Mouse (Mus musculus) lung, postnatal 0 days (tissue): ENCODE data around the gene Asf1a.

Source experiments
- CTCF ChIP-seq: IDR thresholded peaks from 2 replicates; pipeline ENCODE4 v1.5.1; 2016; ENCODE audit warnings: antibody characterized with exemption, mild to moderate bottlenecking
- EP300 ChIP-seq: IDR thresholded peaks from 2 replicates; pipeline ENCODE4 v1.6.1; 2016; ENCODE audit warnings: antibody characterized with exemption, mild to moderate bottlenecking, control low read depth

DNA sequence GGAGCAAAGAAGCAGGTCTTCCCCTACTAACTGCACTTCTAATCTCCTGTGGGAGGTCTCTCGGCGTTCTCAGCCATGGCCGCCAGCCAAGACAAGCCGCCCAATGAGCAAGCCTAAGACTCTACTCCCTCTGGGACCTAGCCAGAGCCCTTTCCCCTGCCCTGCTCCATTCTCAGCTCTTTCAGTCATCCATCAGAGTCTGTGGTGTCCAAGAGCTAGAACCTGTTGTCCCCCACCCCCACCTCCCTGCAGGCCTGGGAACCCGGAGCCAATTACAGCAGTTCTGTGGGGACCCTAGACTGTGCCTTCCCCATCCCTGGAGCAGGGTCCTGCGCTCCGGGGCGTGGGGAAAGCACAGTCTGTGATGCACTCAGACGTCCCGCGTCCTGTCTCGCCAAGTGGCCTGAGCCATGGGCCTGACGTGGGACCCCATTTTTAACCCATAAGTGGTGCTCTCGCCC, 15.9 kb upstream of the Asf1a start:
- no peak for TF ChIP-seq EP300
- TF ChIP-seq CTCF, result no peak
